Mouse (Mus musculus) kidney, adult 9 months (tissue): Measurements from ENCODE around the gene Gdf10.
A peak's percentile ranks its signal among the peaks of the same experiment; 100 is the strongest.

Experiments used
- DNase-seq: peaks from one replicate; pipeline ENCODE4 v3.0.0; 2022

The Gdf10 gene

DNA sequence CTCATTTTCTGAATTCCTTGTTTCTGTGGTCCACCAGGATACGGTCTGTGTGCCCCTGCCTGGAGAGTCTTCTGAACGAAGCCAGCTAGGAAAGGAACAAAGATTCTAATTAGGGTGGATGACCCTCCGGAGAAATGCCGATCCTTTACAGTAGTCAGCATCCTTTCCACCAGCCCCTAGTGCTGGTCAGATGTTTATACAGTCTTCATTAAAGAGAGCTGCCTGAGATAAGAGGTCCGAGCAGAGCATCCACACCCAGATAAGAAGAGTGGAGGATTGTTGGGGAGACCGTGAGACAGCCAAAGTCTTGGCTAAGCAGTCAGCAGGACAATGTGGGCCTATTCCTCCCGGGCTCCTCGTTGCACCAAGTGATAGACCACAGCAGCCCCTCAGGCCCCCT, 17.4 kb downstream of the Gdf10 start, which contains the start of gene Gdf2:
Gene Gdf2, plus strand, starts transcription at position 301 of the 400 bp plus-strand sequence.
- DNase-seq: no peak

DNA sequence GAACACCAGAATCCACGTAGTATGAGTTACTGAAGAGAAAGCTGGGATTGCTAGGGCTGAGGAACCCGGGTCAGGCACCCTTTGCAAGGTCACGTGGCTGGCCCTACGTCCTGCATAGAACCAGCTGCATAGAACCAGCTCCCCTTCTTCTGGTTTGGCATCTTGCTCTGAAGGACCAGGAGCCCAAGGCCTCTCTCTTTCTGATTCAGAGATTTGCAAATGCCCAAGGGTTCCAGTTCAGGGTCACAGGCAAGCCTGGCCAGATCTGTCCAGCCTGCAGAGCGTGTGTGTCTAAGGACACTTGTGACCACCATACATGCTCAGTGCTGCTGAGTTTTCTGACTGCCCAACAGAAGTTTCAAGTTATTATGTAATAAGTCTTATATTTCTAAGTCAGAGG, 18.8 kb downstream of the Gdf10 start:
- no peak for DNase-seq

DNA sequence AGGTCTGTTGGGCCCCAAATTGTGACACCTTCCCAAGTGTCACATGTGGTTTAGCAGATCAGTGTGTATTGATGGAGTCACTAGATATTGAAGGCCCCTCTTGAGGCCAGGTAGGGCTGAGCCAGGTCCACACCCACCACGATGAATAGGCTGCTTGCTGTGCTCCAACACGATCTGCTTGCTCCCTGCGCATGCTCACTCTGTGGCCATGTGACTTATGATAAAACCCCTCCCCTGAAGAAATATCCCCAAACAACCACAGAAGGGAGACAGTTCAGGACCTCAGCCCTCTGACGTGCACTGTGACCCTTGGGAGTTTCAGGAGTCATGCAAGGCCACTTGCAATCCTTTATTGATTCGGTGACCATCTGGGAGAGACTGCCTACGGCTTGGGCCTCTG, 22.7 kb downstream of the Gdf10 start:
- DNase-seq: no peak

DNA sequence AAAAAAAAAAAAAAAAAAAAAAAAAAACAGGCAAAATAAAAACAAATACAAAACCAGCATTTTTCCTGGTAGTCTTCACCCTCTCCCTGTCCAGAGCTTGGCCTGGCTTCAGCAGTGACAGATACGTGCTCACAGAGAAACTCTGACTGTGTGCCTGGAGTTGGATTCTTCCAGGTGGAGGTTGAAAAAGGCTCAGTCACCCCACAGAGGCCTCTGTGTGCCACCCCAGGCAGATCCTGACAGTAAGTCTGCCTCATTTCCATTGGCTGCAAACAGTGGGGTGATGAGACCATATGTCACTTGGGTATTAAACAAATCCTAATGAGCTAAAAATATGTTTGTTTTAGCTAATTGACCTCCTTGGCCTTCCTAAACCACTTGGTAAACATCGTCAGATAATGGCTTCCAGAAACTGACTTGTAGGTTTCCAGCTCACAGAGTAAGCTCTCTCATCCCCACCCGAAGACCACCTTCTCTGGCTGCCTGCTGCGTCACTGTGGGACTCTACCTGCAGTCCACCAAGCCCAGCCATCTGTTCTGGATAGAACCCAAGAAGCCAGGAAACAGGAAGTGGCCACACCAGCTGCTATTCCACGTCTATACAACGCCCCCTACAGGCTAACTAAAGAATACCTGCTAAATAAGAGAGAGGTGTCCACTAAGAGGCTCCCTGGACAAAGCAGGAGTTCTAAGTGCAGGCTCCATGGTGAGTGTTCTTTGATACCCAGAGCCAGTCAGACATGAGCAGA, 29.0 kb downstream of the Gdf10 start:
- no peak for DNase-seq

DNA sequence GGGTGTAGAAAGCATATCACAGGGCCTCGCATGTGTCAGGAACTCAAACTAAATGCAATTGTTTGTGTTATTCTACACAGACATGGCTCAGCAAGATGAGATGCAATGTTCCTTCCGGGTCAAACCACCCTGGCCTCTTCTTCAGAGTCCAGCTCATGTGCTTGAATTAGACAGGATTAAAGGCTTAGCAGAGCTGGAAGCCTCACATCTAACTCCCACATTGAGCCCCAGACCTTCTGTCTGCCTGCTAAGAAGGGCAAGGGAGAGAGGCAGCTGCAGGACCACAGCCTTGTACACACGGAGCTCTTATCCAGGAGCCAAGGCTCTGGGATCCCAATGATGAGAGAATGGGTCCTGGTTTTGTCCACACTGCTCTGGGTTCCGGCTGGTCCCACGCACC, 30.4 kb downstream of the Gdf10 start, which contains the start of gene Rbp3:
Gene Rbp3, plus strand, starts transcription at position 243 of the 400 bp plus-strand sequence.
- no peak for DNase-seq

DNA sequence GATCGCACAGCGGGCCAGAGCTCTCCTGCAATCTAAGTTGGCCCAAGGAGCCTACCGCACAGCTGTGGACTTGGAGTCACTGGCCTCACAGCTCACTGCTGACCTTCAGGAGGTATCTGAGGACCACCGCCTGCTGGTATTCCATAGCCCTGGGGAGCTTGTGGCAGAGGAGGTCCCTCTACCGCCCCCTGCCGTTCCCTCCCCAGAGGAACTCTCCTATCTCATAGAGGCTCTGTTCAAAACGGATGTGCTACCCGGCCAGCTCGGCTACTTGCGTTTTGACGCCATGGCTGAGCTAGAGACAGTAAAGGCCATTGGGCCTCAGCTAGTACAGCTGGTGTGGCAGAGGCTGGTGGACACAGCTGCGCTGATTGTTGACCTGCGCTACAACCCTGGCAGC, 32.7 kb downstream of the Gdf10 start:
- DNase-seq: no peak

DNA sequence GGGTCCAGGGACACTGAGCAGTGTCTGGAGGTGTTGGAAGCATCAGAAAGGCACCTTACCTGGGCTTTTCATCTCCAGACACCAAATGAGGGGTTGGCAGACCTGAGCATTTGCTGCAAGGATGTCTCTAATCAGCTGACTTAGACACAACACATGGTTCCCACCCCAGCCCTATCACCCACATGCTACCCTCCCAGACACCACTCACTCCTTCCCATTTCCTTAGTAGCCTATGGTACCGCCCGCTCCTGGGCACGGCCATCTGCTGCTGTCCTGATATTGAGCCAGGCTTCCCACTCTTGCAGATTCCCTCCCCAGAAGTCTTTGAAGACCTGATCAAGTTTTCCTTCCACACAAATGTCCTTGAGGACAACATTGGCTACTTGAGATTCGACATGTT, 34.8 kb downstream of the Gdf10 start:
- DNase-seq: no peak

DNA sequence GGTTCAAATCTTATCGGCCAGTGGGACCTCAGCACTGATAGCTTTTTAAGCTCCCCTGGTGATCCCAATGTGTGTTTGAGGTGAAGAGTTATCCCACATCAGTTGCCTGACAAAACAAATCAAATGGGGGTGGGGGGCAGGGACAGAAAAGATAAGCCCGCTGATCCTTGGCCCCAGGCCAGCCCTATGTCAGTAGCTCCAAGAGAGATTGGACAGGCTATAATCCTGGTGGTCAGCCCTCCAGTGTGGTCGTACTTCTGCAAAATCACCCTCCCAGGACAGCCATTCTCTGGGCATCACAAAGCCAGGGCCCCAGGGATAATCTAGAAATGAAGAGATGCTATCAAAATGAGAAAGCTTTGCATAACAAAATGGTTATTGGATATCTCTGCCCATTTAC, 35.5 kb downstream of the Gdf10 start:
- no peak for DNase-seq

DNA sequence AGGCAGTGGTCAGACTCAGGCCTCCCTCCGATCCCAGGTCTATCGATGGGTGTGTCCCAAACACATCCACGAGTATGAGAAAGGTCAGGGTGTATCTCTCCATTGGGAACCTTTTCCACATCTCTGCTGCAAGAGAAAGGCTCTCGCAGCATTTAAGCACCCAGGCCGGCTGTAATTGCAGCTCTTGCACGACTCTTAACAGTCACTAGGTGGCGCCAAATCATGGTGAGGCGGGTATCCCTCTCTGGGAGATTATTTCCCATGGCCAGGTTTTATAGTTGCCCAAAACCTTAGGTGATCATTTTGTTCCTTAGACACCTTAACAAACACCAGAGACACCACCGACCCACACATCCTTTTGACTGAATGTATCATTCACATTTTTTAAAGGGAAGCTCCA, 36.0 kb downstream of the Gdf10 start:
- DNase-seq: peak; percentile 40

DNA sequence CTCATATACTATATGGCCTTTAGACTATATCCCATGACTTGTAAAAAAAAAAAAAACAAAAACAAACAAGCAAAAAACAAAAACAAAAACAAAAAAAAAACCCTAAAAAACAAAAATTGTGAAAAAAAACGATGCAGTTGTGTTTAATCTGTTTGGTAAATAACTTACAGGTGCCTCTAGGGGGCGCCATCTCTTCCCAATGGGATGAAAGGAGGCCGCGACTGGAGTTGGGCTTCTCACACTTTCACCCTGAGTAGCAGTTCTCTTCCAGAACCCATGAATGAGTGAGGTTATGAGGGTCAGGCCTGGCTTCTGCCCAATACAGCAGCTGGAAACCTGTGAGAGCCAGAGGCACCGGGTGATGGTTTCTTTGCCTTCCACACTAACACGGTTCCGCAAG, 42.3 kb downstream of the Gdf10 start:
- DNase-seq: no peak

DNA sequence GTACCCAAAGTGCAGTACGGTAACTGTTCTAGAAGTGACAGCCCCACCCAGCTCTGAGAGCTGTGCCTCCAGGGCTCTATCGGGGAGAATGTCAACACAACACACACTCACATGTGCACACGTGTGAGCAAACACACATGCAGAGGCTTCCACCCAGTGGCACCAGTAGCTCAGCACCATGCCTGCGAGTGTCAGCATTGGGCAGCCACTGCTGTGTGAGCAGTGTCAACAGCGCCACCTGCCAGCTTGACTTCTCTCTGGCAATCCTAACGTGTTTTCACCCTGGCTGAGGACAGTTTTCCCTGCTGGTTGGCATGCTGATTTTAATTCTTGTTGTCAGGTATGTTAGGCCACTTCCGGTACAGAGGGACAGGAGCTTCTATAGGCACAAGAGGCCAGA, 49.3 kb downstream of the Gdf10 start:
- DNase-seq: no peak

DNA sequence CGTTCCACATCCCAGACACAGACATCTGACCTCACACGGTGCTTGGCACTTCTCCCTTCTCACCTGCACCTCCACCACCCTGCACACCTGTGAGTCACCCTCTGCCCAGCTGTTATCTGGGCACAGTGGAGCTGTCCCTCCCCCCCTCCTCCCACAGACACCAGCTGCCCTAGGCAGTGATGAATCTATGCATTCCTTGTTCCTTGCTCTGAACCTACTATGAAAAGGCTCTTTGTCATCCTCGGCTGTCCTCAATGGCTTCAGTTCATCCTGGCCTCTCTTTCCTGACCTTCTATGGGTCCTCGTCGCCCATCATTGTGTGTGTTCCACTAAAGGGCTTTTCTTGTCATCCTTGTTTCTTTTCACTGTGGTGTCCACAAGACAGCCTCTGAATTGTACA, 51.4 kb downstream of the Gdf10 start:
- DNase-seq: no peak

DNA sequence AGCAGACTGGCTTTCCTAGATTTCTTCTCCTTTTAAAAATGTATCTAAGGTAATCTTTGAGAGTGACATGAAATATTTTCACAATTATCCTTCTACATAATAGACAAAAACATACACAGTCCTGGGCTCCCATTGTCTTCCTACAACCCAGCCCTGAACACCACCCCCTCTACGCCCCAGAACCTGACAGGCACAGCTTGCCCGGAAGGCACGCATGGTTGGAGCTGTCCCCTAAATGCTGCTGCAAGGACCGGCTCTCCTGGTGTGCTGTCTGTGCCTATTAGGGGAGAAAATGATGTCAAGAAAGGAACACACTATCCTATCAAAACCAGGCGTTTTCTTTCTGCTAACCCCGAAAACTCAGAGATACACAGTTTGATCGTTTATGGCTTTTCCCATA, 54.4 kb downstream of the Gdf10 start:
- DNase-seq: no peak

DNA sequence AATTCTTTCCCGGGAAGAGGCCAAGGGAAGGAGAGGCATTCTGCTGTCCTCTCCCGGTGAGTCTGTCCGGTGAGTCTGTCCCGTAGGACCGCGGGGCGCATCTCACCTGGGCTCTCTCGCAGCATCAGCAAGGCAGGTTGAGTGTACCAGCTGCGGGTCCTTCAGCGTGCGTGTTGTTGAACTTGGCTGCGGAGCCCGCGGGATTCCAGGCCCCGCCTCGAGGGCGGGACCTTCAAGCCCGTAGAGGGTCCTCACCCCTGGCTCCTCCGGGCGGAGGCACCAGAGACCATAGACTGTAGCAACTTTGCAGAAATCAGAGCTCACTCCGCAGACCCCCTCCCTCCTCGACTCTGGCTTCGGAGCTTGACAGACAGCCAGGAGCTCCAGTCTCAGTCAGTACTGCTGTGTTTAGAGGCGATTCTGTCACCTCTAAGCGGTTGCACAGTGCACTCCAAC, 55.2 kb downstream of the Gdf10 start, which contains the start of gene Zfp488:
Gene Zfp488, minus strand, starts transcription at position 161 of the 456 bp plus-strand sequence.
- DNase-seq: no peak
